ENCODE assay signal across 16 mouse cellular contexts in genomic region chr6:71106170-71106945, GRCm38 (mm10). TPM values are rescaled to one million over a fixed set of nuclear protein-coding genes. Genes with fewer than 3 reads are reported as not detected.
DNase-seq lines count a peak whose midpoint lies in the region; ATAC-seq and TF ChIP-seq lines count a peak whose summit lies in the region.
"Had no signal": no experiment of that assay in that cellular context is flagged by ENCODE, and none has a peak within 500 bp of the region (broad histone marks: within the 10 kb centered on the region; RNA-seq: fewer than 3 reads in every experiment).

No protein-coding gene starts in this region.

- H3K4me3 ChIP-seq in kidney, embryonic 14.5 days (ENCODE audit: low read length): no peak overlapping the region
- H3K4me3 ChIP-seq in heart, embryonic 11.5 days (ENCODE audit: low read depth, low read length): no peak overlapping the region
- H3K4me3 ChIP-seq in liver, embryonic 12.5 days: no peak overlapping the region
- H3K4me3 ChIP-seq: embryonic facial prominence, embryonic 15.5 days; hindbrain, embryonic 10.5 days; layer of hippocampus, adult 2 months; limb, embryonic 15.5 days; neural tube, embryonic 15.5 days had no signal

- intact Hi-C loops in gastrocnemius, postnatal 14 days (cut with DNase I; ENCODE audit: low total_unique reads): no loop called here

- H3K36me3 ChIP-seq in kidney, embryonic 14.5 days (ENCODE audit: control insufficient read depth, insufficient read depth, low read length): no peaks in the 10 kb centered on the region
- H3K36me3 ChIP-seq in heart, embryonic 11.5 days (ENCODE audit: control insufficient read depth, insufficient read depth, low read length): no peaks in the 10 kb centered on the region
- H3K36me3 ChIP-seq in liver, embryonic 12.5 days: no peaks in the 10 kb centered on the region
- H3K36me3 ChIP-seq: embryonic facial prominence, embryonic 15.5 days; hindbrain, embryonic 10.5 days; limb, embryonic 15.5 days; neural tube, embryonic 15.5 days had no signal

- WGBS in kidney, embryonic 14.5 days: 74% methylated on average over 19 of the region's 19 CpGs
- 51% methylated on average over 19 of the region's 19 CpGs for WGBS in heart, embryonic 11.5 days (ENCODE audit: insufficient replicate concordance)
- 24% methylated on average over 19 of the region's 19 CpGs for WGBS in liver, embryonic 12.5 days (ENCODE audit: insufficient replicate concordance)

- H3K27me3 ChIP-seq in kidney, embryonic 14.5 days (ENCODE audit: control insufficient read depth, insufficient read depth, low read length): no peaks in the 10 kb centered on the region
- no peaks in the 10 kb centered on the region for H3K27me3 ChIP-seq in heart, embryonic 11.5 days (ENCODE audit: control insufficient read depth, insufficient read depth, low read length)
- no peaks in the 10 kb centered on the region for H3K27me3 ChIP-seq in liver, embryonic 12.5 days (replicated peaks)
- H3K27me3 ChIP-seq: CH12.LX; embryonic facial prominence, embryonic 15.5 days; limb, embryonic 15.5 days; neural tube, embryonic 15.5 days had no signal

- H3K9ac ChIP-seq in kidney, embryonic 14.5 days (ENCODE audit: low read depth, low read length): no peak overlapping the region
- H3K9ac ChIP-seq in heart, embryonic 11.5 days (ENCODE audit: low read depth, low read length): no peak overlapping the region
- H3K9ac ChIP-seq in liver, embryonic 12.5 days: no peak overlapping the region
- H3K9ac ChIP-seq: embryonic facial prominence, embryonic 15.5 days; limb, embryonic 15.5 days; neural tube, embryonic 15.5 days had no signal

- H3K27ac ChIP-seq in kidney, embryonic 14.5 days (ENCODE audit: low read depth, low read length): no peak overlapping the region
- peak overlapping the region; percentile 57 for H3K27ac ChIP-seq in heart, embryonic 11.5 days (ENCODE audit: low read depth, low read length)
- H3K27ac ChIP-seq in liver, embryonic 12.5 days: no peak overlapping the region
- H3K27ac ChIP-seq: embryonic facial prominence, embryonic 15.5 days; hindbrain, embryonic 10.5 days; layer of hippocampus, adult 2 months; limb, embryonic 15.5 days; neural tube, embryonic 15.5 days had no signal

- TF ChIP-seq POLR2A in brain, embryonic 14.5 days (IDR thresholded peaks at IDR 0.05; ENCODE audit: borderline replicate concordance, extremely low read depth, insufficient read depth, insufficient read length, poor library complexity, severe bottlenecking): no peak

- ATAC-seq in kidney, embryonic 14.5 days (ENCODE audit: low FRiP score, low TSS enrichment): 0 out of 2 replicates have a peak, but pooled peaks have one; percentile 28
- ATAC-seq in heart, embryonic 11.5 days (replicated peaks; ENCODE audit: insufficient number of reproducible peaks, low FRiP score, low TSS enrichment): peak; percentile 71; the same call in 1 of the 2 replicates
- ATAC-seq in liver, embryonic 12.5 days: peak; percentile 10; the same call in 1 of the 2 replicates
- ATAC-seq: midbrain, embryonic 16.5 days had no signal

- peaks cover 2% of the 10 kb centered on the region; the same call in 1 of the 2 replicates for H3K4me1 ChIP-seq in kidney, embryonic 14.5 days (ENCODE audit: control insufficient read depth, insufficient read depth, low read length)
- no peaks in the 10 kb centered on the region for H3K4me1 ChIP-seq in heart, embryonic 11.5 days (ENCODE audit: control insufficient read depth, insufficient read depth, low read length)
- H3K4me1 ChIP-seq in liver, embryonic 12.5 days: no peaks in the 10 kb centered on the region
- H3K4me1 ChIP-seq: embryonic facial prominence, embryonic 15.5 days; hindbrain, embryonic 10.5 days; limb, embryonic 15.5 days; neural tube, embryonic 15.5 days had no signal

- H3K4me2 ChIP-seq in kidney, embryonic 14.5 days (replicated peaks; ENCODE audit: low read depth, low read length): no peak overlapping the region
- peak overlapping the region; percentile 1; the same call in 1 of the 2 replicates for H3K4me2 ChIP-seq in heart, embryonic 11.5 days
- no peak overlapping the region for H3K4me2 ChIP-seq in liver, embryonic 12.5 days
- H3K4me2 ChIP-seq: embryonic facial prominence, embryonic 15.5 days; limb, embryonic 15.5 days; neural tube, embryonic 15.5 days had no signal

- no peaks in the 10 kb centered on the region for H3K9me3 ChIP-seq in kidney, embryonic 14.5 days (ENCODE audit: control insufficient read depth, low read length)
- H3K9me3 ChIP-seq in heart, embryonic 11.5 days (replicated peaks; ENCODE audit: control insufficient read depth, low read length): no peaks in the 10 kb centered on the region
- no peaks in the 10 kb centered on the region for H3K9me3 ChIP-seq in liver, embryonic 12.5 days (replicated peaks)
- H3K9me3 ChIP-seq: embryonic facial prominence, embryonic 15.5 days; hindbrain, embryonic 10.5 days; limb, embryonic 15.5 days; neural tube, embryonic 15.5 days had no signal

- DNase-seq in kidney, adult 8-10 months: no peak
- peak; percentile 40 for DNase-seq in brain, embryonic 14.5 days (ENCODE audit: low read depth)
- DNase-seq in layer of hippocampus, adult 9-11 months: no peak
- DNase-seq in gastrocnemius, postnatal 14 days: no peak
- no peak for DNase-seq in thymus, postnatal 25 days
- DNase-seq: right cerebral cortex, postnatal 4 days had no signal

- TF ChIP-seq CTCF in brain, embryonic 14.5 days (IDR thresholded peaks at IDR 0.05; ENCODE audit: borderline replicate concordance, extremely low read depth, insufficient read depth, insufficient read length): no peak

RNA-seq across cellular contexts. Expression of gene Thnsl2, which starts 37.9 kb away (rescaled TPM):
- 21.4 and 25.7 TPM in 2 replicates for polyA plus RNA-seq in kidney, embryonic 14.5 days (2014; fragmentation: Nextera tagmentation; extraction: Ambion mirVana)
- 3.0 TPM in 2 replicates for polyA plus RNA-seq in brain, embryonic 14.5 days (2012; rRNA removed)
- 4.9 and 5.1 TPM in 2 replicates for polyA plus RNA-seq in heart, embryonic 11.5 days (2014; fragmentation: Nextera tagmentation; extraction: Ambion mirVana)
- 6.4 TPM in 2 replicates for polyA plus RNA-seq in liver, embryonic 12.5 days (2016; fragmentation: Nextera tagmentation; extraction: Ambion mirVana)
- total RNA-seq in gastrocnemius, postnatal 14 days (2021): 1 to 10 TPM; 5.9 to 6.2 TPM
- total RNA-seq: CH12.LX had no signal

Comparison
In these comparisons a context has a peak if more than half of its experiments do, and no peak if none do; other contexts are left out.
1. ATAC-seq: peak in every context shown above with its lines; median percentile 71 in heart, embryonic 11.5 days; 28 in kidney, embryonic 14.5 days; 10 in liver, embryonic 12.5 days.